Mouse (Mus musculus): Measurements from ENCODE around the gene Tbc1d2.

Gene Tbc1d2

DNA sequence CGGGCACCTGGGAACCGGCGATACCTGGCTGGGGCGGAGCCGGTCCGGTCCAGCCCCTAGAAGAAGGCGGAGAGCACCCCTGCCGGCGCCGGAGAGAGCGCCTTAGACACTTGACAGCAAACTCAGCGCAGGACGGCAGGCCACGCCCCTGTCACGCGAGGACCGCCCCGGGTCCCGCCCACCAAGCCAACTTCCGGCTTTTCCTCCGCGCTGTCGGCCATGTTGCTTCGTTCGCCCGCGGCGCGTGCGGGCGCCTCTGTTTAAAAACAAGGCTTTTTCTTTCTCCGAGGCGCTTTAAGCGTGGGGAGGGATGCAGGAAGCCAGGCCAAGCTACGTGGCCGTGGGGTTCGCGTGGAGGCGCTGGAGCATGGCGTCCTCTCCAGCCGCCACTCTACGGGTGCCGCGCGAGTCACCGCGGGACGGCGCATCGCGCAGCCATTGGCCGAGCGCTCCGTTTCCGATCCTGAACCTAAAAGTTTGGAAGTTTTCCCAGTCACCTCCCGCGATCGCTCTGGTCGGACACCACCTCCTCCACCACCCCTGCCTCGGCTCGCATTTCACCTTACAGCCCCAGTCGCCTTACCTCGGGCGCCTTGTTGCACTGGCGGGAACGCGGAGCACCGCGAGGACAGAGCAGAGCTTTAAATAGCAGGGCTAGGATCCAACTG lies at the start of gene Tbc1d2:
Gene Tbc1d2 (minus strand): TSS at position 124 of the 668 bp plus-strand sequence.
- DNase-seq (ENCODE audit: low spot score): peak; percentile 93

DNA sequence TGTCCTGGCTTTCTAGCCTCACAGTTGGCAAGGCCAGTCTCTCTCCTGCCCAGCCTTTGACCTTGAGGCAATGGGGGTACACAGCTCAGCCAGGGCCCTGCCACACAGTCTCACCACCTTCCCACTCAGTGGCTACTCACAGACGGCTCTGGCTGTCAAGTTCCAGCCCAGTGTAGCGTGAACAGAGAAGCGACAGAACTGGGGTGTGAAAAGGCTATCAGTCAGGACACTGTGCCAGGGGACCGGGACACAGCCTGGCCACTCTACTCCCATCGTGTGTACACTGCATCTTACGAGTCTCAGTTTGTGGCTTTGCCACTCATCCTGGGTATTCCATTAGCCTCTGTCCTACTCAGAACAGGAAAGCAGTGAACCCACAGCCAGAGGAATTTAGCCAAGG lies 46.5 kb upstream of the Tbc1d2 start:
- no peak for DNase-seq (ENCODE audit: low spot score)

DNA sequence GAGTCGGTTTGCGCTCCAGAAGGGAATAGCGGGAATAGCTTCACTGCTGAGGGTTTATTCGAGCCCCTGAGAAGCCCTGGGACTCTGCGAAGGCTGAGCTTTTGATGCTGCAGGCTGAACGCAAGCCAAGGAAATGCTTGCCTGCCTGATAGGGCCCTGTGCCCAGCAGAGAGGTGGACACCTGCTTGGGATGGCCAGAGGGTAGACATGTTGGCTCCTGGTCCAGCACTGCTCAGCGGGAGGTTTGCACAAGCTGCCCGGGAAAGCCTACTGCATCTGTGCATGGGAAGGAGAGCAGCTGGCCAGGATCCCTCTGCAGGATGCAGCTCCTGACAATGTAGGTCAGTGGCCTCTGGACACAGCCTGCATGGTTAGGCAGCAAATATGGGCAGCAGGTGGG lies 40.6 kb upstream of the Tbc1d2 start:
- no peak for DNase-seq (ENCODE audit: low spot score)

DNA sequence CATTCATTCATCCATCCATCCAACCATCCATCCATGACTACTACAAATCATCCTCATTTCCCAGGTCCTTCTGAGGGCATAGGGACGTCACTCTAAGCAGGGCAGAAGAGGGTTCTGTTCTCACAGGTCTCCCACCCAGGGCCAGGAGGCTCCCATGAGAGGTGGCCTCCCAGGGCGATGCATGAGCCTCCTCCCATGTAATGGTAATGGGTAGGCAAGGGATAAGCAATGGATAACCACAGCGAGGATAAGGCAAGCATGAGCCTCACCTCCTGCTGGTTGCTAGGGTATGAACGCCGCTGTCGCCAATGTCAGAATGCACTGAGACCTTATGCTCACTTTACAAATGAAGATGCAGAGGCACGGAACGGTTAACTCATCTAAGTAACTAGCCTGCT lies 40.0 kb upstream of the Tbc1d2 start:
- DNase-seq (ENCODE audit: low spot score): no peak

DNA sequence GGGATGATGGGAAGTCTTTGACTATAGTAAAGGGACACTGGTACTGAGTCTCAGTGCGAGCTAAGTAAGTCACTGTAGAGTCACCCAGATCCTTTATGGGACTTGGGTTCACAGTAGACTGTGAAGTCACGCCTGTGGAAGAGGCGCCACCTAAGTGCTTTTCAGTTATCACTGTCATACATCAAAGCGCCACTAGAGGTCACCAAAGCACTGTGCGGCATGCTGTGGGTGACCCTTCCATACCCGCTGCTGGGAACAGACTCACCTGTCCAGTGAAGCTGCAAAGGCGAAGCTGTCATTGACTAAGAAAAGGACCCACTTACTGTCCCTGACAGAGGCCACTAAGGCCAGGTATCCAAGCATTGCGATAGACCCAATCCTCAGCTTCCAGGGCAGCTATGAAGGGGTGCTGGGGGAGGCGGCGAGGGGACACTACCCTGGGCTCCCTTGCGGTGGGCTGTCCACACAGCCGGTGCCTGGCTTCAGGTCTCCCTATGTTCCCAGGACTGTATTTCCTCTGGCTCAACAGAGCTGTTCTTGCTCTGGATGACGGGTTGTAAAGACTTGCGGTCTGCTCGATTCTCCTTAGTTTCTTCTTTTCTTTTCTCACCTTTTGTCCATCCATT lies 39.5 kb upstream of the Tbc1d2 start:
- DNase-seq (ENCODE audit: low spot score): peak; percentile 82

DNA sequence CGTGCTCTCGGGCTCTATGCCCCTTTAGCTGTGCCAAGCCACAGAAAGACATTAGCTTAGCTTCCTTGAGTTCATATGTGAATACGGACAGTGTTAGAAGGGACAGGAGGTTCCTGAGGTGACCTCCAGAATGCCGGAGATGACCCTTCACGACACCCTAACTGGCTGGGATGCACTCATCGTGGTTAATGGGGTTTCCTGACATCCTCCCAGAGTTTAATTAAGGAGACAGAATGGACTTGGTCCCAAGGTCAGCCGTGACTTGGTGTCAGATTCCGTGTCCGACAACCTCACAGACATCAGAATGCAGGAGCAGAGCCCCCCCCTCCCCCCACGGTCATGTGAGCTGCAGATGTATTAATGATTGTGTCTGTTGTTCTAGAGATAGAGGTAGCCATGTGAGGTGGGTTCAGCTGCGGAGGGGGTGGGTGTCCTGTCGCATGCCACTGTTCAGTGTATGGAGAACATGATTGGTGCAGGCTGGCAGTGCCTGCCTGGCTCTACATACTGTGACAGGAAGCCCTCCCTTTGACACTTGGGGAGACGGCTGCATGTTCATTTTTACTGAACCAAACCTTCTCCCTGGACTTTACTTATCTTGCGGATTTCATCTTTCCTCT lies 38.3 kb upstream of the Tbc1d2 start:
- no peak for DNase-seq (ENCODE audit: low spot score)

DNA sequence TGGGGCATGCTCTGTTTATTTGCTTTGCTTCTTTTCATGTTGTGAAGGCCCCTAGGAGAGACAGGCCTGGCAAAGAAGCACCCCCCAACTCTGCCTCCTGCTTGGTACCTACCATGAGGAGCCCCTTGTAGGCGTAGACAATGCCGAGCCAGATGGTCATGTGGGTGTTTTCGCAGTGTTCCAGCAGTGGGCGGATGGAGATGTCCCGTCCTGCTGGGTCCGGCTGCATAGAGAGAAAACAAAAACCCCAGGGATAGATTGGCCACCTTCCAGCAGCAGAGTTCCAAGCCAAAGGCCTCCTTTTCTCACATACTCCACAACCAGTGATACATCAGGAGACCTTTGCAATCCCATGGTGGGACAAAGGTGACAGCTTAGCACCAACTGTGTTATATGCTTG lies 34.2 kb upstream of the Tbc1d2 start:
- peak; percentile 87 for DNase-seq (ENCODE audit: low spot score)

DNA sequence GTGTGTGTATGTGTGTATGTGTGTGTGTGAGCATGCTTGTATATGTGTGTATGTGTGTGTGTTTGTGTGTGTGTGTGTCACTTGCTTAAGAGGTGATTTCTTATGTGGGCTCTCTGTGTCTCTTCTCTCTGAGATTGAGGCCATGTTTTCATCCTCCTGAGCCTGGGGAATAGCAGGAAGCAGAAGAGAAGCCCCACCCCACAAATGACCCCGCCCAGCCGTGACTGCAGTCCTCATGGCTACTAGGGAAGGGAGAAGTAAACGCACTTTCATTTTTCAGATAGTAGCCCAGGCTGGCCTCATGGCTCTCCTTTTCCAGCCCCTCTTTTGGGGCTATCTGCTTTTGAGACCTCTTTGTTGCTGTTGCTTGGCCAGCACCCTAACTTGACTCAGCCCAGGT lies 26.6 kb upstream of the Tbc1d2 start:
- DNase-seq (ENCODE audit: low spot score): no peak

DNA sequence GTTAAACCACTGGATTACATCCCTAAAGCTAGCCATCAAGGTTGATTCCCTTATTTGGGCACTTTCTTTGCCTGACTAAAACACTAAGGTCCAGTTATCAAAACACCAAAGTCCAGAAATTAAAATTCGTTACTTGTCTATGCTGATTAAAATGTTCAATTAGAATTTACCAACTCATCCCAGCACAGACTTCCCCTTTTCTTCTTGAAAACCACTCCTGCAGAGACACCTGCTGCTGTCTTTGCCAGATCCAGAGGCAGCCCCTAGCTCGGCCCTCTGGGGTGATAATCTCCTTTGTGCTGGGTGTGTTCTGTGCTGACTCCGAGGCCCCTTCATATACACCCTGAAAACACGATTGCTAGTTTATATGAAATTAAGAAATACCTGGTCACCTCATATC lies 26.0 kb upstream of the Tbc1d2 start:
- no peak for DNase-seq (ENCODE audit: low spot score)

DNA sequence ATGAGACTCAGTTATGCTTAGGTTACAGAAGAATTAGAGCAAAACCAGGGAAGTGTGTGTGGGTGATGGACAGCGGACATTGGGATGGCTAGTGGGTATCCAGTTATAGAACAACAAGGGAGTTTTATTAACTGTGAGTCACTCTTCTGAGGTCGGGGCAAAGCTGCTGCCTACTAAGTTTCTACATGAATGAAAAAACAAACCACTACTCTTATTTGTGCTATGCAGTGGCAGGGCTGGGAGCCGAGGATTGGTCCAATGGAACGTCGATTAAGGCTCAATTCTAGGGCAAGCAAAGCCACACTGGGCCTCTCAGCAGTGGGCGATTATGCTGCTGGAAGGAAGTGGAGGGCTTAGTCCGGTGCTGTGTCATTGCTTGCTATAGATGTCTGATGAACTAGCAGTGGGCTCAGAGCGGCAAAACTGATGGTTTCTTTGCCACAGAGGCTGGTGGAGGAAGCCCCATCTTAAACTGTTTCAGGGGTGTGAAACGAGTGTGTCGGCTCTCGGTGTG lies 25.3 kb upstream of the Tbc1d2 start:
- no peak for DNase-seq (ENCODE audit: low spot score)

DNA sequence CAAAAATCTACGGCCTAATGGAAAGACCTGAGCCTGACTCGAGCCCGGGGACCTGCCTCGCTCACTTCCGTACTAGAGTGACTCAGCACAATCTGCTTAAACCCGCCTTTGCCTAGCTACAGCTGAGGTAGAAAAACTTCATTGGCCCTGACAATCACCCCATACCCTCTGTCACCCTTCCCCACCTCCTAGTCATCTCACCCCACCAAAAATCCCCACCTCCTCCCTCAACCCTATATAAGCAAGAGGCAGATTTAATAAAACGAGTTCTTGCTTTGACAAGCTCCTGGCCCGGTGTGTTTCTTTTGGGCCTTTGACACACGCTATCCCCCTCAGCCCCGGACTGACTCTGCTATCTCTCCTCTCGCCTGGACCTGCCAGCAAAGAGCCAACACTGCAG lies 18.6 kb upstream of the Tbc1d2 start:
- DNase-seq (ENCODE audit: low spot score): no peak

DNA sequence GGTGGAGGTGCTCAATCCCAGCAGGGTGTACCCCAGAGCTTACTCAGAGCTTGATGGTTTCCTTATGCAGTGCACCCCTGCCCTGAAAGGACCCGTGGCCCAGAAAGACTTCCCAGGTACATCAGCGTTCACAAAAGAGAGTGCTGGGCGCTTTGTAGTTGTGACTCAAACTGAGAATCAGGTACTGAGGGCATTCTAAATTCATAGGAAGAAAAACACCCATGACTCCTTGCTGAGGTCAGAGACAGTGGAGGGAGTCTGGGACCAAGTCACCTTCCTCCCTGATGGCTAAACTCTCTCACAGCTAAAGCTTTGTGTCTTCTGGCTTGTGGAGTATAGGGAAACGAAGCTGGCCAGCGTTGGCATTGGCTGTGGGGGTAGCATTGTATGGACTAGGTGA lies 16.4 kb upstream of the Tbc1d2 start:
- no peak for DNase-seq (ENCODE audit: low spot score)

DNA sequence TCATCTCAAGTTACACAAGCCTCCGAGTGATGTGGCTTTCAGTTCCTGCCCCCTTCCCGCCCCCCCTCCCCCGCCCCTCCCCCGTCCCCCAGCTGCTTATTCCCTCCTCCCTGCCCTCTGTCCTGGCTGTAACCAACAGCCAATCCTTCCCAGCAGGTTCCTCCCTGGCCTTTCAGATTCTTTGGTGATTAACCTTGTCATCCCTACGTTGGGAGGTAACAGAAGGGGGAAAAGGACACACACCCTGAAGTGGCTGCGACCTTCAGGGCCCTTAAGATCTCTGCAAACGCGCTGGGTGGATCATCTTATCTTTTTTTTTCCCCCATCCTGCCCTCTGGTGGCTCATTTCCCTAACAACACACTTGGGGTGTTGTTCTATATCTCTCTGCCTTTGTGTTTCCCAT lies 15.4 kb upstream of the Tbc1d2 start:
- DNase-seq (ENCODE audit: low spot score): no peak

DNA sequence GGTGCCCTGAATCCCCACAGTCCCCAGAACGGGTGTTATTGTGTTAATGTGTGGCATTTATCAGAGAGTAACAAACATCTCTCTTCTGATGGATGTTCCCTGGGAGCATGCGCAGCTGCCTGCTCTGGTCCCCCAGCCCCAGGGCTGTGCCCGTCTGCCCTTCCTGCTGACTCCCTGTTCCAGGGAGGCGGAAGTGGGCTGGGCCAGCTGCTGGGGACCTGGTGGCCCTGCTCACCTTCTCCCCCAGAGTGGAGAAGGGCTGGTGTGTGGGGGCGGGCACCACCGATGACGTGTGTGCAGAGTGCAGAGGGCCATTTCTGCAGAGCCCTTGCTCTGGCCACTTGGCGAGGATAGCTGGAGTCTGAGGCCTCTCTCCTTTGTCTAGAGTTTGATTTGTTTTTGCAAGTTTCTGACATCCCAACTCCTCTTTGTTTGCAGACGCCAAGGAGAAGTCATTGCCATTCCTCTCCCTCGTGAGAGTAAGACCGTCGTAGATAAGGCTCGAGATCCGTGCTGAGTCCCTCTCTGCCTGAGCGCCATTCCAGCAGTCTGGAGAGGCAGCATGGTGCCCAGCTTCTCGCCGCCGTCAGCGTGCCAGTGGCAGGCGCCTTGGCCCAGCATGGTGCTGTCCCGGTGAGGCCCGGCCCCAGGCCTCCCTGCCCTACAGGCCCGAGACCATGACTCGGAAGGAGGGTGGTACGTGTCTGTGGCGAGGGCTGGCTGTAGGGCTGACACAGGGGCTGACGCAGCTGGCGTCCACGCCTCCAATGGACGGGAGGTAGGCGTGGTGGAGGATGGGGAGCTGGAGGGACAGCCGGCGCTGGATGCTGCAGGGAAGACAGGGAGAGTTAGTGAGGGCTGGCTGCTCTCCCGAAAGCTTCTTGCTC lies 14.4 kb upstream of the Tbc1d2 start:
- no peak for DNase-seq (ENCODE audit: low spot score)

DNA sequence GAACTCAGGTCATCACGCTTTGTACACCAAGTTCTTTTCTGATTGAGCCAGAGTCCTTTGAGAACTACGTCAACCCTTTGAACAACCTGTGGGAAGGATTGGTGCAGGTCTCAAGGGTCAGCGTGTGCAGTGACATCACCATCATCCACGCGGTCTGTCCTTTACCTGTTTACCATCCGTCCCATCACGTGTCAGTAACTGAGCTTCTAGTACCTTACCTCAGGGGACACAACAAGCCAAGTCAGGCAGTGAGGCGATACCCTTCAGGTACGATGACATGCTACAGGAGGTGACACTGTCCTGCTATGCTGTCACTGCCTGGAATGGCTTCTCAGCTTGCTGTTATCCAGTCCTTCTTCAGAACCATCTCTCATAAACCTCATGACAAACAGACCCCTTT lies 11.4 kb upstream of the Tbc1d2 start:
- DNase-seq (ENCODE audit: low spot score): no peak

DNA sequence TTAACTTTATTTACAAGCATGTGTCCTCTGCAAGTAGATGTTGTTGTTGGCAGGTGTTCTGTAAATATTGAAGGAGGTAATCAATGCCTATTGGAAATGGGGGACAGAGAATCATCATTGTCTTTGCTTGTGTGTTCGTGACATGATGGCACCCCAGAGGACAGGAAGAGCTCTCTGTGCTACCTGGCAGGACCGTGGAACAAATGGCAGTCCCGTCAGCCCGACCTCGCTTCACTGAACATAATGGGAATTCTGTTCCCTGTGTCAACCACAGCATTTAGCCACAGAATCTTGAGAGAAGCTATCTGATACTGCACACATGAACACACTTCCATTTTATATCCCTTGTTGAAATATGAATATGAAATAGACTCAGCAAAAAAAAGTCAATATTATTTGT lies 8.9 kb upstream of the Tbc1d2 start:
- no peak for DNase-seq (ENCODE audit: low spot score)

DNA sequence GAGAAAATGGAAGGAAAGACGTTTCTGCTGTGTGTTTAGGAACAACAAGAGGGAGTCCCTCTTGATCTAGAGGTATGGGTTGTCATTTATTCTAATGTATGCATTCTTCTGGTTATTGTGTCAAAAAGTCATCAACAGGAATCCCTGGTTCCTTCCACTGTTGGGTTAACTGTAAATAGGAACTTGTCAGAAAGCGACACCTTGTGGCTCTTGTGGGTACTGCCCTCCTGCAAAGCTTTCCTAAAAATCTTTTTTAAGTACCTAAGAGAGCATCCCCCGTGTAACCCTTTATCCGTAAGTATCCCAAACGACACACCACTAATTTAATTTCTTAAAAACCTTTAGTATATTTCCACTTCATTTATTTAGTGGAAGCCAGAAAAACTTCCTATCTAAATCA lies 7.1 kb upstream of the Tbc1d2 start:
- DNase-seq (ENCODE audit: low spot score): peak; percentile 78

DNA sequence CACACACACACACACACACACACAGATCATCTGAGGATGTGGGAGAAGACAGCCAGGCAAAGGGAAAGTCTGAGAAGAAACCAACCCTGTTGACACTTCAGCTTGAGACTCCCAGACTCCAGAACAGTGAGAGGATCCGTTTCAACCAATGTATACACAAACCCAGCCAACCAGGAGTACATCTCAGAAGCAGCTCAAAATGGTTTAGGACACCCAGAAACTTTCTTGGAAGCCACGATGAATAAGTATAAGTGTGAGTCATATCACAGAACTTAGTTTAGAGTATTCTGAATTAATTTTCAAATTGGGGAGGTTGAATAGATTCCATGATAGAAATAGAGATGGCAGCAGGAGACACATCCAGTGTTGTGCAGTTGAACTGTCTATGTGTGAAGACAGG lies 5.9 kb upstream of the Tbc1d2 start:
- DNase-seq (ENCODE audit: low spot score): no peak

DNA sequence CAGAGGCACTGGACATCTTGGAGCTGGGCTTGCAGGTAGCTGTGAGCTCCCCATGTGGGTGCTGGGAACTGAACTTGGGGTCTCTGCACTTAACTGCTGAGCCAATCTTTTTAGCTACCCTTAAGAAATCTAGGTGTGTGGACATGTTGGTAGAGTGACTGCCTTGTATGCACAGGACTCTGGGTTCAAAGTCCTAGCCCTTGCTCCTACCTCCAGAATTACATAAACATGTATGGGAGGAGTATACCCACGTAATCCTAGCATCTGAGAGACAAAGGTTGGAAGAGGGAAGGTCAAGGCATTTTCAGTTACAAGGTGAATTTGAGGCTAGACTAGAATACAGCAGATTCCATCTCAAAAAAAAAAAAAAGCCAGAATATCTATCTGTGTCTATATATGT lies 5.3 kb upstream of the Tbc1d2 start:
- DNase-seq (ENCODE audit: low spot score): no peak

DNA sequence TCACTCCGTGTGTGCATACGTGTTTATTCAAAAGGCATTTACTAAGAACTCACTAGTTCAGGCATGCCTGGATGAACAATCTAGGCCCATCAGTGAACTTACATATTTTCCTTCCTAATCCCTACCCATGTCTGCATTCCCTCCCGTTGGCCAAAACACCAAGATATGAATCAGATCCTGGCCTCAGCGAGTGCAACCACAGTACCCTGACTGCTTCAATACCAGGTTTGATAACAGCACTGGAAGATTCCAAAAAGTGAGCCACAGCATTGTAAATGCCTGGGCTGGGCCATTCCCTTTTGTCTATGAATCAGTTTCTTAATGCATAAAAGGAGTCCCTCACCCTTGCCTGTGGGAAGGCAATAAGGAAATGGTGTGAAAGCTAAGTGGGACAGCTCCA lies 848 bp downstream of the Tbc1d2 start:
- DNase-seq (ENCODE audit: low spot score): no peak

DNA sequence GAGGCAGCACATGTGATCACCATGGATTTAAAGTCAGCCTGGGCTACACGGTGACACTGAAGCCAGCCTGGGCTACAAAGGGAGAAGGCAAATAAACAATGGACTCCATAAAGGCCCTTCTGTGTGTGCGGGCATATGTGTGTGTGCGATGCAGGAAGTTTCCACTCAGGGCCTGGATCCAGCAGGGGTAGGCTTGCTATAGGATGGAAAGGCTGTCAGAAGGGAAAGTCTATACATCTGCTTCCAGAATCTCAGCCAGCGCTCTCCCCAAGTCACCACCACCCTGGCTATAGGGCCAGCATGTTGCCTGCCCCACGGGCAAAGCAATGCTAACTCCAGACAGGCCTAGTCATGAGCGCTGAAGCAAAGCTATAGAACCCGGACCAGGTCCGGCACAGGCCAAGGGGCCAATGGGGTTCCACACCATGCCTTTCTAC lies 6.3 kb downstream of the Tbc1d2 start:
- DNase-seq (ENCODE audit: low spot score): no peak

DNA sequence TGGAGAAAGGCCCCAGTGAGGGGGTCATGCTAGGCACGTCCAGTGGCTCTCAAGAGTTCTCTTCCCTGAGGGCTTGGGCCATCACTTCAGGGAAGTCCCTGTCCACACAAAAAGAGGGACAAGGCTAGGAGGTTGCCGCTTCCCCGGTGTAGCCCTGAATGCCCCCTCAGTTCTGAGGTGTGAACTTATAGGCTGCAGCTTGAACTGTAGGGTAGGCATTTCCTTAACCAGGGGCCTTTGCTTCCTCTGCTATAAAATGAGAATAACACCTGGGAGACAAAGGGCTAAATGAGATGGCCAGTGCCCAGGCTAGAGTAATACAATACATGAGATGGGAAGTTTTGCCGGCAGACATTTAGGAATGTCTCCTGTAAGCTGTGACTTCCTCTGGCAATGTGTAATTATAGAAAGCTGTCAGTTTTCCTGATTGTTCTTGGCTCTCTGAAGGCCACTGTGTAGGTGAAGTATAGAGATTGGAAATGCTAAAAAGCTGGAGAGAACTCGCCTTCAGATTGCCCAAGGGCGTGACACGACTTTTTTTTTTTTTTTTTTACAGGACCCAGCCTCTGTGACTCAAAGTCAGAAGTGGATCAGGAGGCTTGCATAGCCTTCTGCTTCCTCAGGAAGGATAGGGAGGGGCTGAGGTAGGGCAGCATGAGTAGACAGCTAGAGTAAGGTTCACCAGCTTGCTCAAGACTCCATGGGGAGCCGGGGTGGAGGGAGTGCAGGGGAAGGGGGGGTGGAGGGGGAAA lies 6.9 kb downstream of the Tbc1d2 start:
- DNase-seq (ENCODE audit: low spot score): no peak
